Mouse (Mus musculus): Measurements from ENCODE around the gene B4galt5.

Gene B4galt5

GRCm38 (mm10) chr2:167273206-167273740 is 75.7 kb downstream of the B4galt5 start:
- no peak for DNase-seq

- DNase-seq: peak; percentile 1
These were observed 76.3 kb downstream of the B4galt5 start for GRCm38 (mm10) chr2:167272706-167273105.

- DNase-seq: peak; percentile 1
These were observed 77.9 kb downstream of the B4galt5 start for GRCm38 (mm10) chr2:167271121-167271521.

DNA sequence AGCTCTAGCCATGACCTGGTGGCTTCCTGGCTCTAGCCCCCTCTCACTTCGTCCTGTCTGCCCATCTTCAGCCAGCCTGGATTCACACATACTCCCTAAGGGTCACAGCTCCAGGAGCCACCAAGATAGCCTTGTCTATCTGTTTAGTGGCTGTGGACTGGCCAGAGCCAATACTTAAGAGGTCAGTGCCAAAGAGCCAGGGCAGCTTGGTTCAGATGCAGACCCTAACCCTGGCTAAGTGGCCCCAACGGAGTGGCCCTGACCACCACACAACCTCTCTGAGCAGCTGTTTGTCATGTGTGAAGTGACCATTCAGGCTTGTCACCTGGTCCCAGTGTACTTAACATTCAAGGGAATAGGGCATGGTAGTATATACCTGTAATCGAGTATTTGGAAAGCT is 78.5 kb downstream of the B4galt5 start:
- no peak for DNase-seq

DNA sequence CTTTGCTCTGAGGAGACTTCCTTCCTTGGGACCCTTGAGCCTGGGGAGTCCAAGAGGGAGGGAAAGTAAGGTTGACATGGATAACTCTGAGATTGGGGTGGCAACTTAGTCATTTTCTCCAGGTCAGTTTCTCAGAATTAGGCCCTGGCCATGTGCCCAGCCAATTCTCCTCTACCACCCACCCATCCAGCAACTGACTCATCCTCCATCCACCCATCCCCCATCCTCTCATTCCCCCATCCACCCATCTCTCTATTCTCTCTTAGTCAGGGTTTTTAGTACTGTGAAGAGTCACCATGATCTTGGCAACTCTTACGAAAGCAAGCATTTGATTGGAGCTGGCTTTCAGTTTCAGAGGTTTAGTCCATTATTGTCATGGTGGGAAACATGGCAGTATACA is 80.3 kb downstream of the B4galt5 start:
- no peak for DNase-seq

GRCm38 (mm10) chr2:167268411-167268690 is 80.6 kb downstream of the B4galt5 start:
- DNase-seq: no peak

DNA sequence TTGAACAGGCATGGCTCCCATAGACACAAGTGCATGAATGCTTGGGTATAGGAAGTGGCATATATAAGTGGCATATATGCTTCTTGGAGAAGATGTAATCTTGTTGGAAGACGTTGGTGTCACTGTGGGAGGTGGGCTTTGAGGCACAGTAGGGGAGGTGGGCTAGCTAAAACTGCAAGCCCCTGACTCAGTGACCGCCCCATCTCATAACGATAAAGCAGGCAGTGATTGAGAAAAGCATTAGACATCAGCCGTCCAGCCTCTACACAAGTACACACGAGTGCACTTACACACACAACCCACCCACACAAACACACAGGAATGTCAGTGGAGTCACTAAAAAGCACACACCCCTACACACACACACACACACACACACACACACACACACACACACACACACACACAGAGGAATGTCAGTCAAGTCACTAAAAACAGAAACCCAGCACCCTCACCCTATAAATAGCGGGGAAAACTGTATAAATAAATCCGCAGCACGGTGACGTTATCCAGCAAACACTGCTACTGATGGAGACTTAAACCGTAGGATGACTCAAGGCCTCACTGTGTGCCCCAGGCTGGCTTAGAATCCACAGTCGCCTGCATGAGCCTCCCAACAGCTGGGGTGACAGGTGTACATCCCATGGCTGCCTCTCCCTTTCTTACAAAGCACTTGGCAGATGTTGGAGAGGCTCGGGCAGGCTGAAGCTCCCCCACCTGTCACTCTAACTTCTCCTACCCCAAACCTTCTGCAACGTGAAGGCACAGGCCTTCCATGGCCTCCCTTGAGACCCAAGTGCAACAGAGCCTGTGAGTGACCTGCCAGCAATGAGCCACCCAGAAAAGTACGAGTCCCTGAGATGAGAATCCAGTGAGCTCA is 81.2 kb downstream of the B4galt5 start:
- DNase-seq: no peak

DNA sequence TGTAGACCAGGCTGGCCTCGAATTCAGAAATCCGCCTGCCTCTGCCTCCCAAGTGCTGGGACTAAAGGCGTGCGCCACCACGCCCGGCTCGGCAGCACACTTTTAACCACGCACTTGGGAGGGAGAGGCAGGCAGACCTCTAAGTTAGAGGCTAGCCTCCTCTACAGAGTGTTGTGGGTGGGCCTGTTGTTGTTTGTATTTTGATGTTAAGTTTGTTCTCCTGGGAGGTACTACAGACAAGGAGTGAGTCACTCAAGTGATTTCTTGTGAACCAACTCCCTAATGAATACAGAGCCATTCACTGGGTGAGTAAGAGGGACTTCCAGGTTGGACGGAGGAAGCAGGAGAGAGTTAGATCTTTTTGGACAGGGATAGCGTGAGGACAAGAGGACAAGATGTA is 82.8 kb downstream of the B4galt5 start:
- DNase-seq: no peak

DNA sequence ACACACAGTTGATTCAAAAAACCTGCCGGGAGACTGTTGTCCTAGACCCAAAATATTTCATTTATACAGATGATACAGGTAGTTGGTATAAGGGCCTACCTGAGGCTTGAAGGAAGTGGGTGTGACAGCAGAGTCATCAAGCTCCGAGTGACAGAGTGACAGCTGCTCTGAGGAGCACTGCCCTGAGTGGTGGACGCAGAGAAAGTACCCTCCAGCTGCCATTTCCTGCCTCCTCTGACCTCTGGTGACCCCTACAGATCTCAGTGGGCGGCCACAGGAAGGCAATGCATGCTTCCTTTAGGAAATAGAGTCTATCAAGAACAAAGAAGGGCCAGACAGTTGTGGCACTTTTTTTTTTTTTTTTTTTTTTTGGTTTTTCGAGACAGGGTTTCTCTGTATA is 83.2 kb downstream of the B4galt5 start:
- DNase-seq: no peak

DNA sequence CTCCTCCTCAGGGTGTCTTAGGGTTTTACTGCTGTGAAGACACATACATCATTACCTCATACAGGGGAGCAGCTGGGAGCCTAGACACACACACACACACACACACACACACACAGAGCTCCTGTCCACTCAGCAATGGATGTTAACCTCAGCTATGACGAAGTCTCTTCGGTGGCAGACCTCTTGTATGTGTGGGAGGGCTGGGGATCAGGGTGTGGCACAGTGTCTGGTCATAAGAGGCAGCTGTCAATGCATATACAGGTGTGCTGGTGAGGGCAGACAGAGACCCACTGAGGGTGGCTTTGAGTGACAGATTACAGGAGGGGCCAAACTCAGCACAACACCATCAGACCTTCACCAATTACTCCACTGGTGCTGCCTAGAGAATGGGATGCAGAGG is 84.0 kb downstream of the B4galt5 start:
- no peak for DNase-seq

- DNase-seq: no peak
These were observed 85.1 kb downstream of the B4galt5 start for GRCm38 (mm10) chr2:167263931-167264330.

GRCm38 (mm10) chr2:167263040-167263810 is 85.8 kb downstream of the B4galt5 start:
- no peak for DNase-seq

- DNase-seq: no peak
These were observed 86.5 kb downstream of the B4galt5 start for GRCm38 (mm10) chr2:167262433-167262832.

DNA sequence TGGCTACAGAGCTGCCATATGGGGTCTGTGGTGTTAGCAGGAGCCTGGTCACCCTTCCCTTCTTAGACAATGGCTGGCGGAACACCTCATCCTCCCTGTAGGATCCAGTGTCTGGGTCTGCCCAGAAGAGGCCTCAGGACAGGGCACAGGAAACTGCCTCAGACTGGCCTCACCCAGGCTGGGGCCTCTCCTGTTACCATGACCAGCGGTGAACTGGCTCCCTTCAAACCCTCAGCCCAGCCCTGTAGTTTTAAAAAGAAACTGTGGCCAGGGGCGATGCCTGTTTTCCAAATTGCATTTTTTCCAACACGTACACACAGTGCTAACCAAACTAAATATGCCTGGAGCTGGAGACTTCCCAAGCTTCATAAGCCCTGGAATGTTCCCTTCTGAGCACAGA is 87.9 kb downstream of the B4galt5 start:
- DNase-seq: no peak

- DNase-seq: no peak
These were observed 91.2 kb downstream of the B4galt5 start for GRCm38 (mm10) chr2:167257790-167258189.

DNA sequence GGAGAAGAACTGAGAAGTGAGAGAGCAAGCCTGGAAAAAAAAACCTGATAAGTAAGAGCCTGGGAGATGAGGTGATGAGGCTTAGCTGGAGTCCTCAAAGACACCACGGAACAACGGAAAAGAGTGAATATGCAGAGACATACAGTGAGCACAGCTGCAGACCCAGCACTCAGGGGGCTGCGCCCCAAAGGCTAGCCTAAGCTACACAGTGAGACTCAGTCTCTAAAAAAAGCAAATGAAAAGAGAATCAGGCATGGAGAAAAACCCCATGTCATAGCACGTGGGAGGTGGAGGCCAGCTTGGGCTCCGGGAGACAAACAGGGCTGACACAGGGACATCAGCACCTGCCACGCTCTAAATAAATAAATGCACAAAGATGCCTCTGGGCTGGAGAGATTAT is 94.2 kb downstream of the B4galt5 start:
- DNase-seq: no peak

DNA sequence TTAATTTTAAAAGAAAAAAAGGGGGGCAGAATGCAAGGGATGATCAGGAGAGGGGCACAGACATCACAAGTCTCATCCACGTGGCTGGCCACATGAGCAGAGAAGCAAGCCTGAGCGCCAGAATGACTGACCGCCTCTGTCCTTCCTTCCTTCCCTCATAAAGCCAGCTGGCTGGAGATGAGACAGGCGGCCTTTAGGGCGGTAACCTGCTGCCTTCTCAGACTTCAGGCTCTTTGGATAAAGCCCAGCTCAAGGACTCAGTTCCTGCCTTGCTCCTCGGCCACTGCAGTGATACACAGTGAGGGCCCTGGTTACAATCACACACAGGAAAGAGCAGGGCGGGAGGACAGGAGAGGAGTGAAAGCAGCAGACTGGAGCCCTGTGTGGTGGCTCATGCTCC is 94.8 kb downstream of the B4galt5 start:
- DNase-seq: no peak

GRCm38 (mm10) chr2:167253476-167253875 is 95.5 kb downstream of the B4galt5 start:
- no peak for DNase-seq

DNA sequence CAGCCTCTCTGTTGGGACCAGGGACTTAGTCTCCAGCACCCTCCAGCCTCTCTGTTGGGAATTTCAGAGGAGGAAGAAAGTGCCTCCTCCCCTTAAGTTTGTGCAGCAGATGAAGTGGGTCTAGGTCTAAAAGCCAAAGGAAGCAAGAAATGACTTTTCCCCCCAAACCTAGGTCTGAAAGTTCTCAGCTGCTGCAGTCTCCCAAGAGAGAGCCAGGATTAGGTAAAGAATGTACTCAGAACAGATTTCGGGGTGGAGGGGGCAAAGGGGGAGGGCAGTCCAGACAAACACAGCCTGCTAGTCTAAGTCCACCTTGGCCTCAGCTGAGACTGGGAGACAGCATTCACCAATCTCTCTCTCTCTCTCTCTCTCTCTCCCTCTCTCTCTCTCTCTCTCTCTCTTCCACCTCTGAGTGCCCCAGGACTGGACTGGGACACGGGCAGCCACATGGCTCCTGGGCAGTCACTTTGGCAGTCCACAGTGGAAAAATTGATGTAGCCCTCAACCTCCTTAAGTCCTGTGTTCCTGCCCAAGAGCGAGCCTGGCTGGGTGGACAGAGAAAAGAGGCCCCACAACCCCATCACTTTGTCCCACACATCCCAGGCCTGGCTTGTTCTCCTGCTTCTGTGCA is 96.8 kb downstream of the B4galt5 start:
- DNase-seq: no peak

GRCm38 (mm10) chr2:167250736-167251337 is 98.1 kb downstream of the B4galt5 start:
- no peak for DNase-seq

DNA sequence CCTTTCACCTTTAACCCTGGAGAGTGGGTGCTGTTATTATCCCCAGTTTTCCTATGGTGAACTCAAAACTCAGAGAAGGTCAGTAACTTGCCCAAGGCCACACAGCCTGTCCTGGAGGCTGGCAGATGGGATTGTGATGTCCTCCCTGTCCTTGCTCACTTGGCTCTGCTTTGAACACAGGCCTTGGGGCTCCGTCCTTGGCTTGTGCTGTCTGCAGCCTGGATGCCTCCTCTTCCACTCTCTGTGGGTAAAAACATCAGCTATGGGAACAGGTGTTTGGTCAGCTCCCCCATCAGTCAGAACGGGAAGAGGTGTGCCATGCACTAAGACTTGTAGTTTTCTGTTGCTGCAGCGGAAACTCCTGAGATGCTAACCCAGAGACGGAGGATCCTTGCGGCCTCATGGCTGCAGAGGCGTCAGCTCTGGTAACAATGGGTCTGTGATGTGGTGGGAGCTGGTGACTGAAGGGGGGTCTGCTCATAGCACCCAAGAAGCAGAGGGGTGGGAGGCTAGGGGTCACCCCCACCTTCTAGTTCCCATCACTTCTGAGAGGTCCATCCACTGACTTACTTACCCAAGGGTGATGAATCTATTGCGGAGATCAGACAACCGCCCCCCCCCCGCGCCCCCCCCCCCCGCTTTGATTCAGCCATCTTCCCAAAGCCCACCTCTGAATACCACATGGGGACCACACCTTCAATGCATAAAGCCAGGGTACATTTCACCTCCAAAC is 98.8 kb downstream of the B4galt5 start:
- peak; percentile 11 for DNase-seq

- no peak for DNase-seq
These were observed 99.4 kb downstream of the B4galt5 start for GRCm38 (mm10) chr2:167249591-167249990.

Data from cerebellum, adult 11-12 months (tissue).